Mouse (Mus musculus): ENCODE results near the gene Bnc2.

- TF ChIP-seq POLR2A (IDR thresholded peaks at IDR 0.05; ENCODE audit: borderline replicate concordance, control insufficient read depth, low read depth, low read length) (no peak), CTCF (IDR thresholded peaks at IDR 0.05; ENCODE audit: control insufficient read depth, insufficient read depth, low read length) (no peak)
Measured at GRCm38 (mm10) chr4:84500796-84501349, 174.2 kb downstream of the Bnc2 start.
